Mouse (Mus musculus): ENCODE data around the gene Ikbkg. TPM values are rescaled to one million over a fixed set of nuclear protein-coding genes. Genes with fewer than 3 reads are reported as not detected.
"Not testable (repeated sequence)": the region's sequence is repeated elsewhere in the genome, so short reads cannot be mapped to it uniquely, and the experiment has no call there.

Ikbkg gene
- total RNA-seq, 2 experiments from 2014 or later: 45.8 to 46.1 TPM

DNA sequence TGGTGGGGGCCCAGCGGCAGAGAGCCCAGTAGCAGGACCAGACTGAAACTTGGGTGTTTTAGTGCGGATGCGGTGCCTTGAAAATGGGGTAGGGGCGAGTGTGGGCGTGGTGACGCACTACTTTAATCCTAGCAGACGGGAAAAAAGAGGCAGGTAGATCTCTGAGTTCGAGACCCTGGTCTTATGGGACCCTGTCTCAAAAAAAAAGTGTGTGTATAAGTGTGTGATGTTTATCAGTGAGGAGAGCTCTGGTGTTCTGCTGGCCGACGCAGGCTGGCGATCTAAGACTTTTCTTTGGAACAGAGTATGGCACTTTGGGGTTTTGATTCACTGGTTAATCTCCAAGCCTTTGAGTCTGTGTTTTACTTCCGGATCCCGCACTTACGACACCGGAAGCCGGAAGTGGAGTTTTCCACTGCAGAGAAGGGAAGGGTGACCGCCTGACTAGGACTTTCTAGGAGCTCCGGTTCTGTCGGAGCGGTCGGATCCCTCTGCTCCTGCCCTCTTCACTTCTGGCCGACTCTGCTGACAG is 36.3 kb downstream of the Ikbkg start:
- intact Hi-C loops (cut with DNase I): no loop called here
- DNase-seq: peak; percentile 74 to 76

DNA sequence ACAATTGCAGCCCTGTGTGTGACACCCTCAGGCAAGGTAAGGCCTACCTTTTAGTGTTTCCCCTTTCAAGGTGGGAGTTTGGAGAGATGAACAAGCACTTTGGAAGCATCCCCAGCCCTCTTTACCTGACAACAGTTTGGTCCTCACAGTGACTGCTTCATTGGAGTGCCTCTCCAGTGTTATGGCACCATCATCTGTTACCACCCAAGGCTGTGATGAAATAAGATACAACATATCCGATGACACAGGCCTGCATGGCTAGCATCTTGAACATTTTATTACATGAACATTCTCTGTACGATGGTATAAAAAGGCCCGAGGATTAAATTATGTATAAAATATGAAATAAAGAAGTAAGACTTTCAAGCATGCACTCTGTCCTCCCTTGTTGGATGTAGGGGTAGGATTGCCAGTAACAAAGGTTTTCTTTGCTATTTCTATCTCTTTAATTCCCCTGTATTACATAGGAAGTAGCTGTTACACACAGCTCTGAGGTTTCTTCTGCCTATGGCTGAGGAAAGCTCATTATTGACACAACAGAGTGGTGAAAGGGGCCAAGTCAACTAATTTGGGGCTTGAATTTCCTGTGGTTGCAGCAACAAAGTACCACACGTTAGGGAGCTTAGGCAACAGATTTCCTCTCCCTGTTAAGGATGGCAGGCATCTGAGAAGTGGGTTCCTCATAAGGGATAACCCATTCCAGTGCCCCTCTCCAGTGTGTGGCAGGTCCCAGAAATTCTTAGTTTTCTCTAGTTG is 58.2 kb downstream of the Ikbkg start:
- intact Hi-C loops (cut with DNase I): no loop called here
- DNase-seq: no peak

DNA sequence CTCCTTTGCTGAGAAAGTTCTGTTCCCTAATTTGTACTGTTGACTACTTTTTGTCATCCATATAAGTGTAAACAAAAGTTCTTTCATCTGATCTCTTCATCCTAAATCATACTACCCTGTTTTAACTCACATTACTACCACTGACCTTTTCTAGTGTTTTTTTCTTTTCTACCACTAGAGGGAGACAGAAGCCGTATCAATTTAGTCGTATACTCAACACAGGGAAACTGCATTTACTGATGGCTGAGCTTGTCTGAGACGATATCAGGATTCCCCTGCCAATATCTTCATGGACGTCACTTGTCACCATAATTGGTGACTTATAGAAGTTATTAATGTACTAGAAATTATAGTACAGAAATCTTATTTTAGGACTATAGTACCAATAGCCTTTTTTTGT is 59.7 kb downstream of the Ikbkg start:
- intact Hi-C loops (cut with DNase I): no loop called here

DNA sequence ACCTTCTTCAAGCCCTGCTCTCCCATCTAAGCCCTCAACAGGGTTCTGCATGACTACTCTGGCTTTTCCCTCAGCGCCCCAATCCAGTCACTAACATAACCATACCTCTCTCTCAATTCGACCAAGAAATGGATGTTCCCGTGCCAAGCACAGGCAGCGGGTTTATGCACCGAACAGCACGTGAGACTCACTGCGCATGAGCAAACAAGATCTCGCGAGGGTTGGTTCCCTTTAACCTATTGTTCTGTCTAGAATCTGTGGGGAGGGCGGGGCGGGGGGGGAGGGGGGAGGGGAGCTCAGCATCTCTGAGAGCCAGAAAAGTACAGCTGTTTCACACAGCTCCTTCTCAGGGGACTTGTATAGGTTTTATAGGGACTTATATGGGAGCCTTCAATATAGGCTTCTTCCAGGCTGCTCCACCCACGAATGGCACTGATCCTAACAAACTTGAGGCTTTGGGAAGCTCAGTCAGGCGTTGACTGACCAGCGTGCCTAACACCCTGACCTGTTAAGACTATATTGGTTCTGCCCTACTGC is 88.3 kb downstream of the Ikbkg start, which contains the start of gene Gm6880:
TSS of gene Gm6880 (minus strand) at position 51 of the 537 bp plus-strand sequence.
- DNase-seq; intact Hi-C loops (cut with DNase I): not testable (repeated sequence)

More for the DNA sequence above, 59.7 kb downstream of the Ikbkg start:
- DNase-seq: no peak

DNA sequence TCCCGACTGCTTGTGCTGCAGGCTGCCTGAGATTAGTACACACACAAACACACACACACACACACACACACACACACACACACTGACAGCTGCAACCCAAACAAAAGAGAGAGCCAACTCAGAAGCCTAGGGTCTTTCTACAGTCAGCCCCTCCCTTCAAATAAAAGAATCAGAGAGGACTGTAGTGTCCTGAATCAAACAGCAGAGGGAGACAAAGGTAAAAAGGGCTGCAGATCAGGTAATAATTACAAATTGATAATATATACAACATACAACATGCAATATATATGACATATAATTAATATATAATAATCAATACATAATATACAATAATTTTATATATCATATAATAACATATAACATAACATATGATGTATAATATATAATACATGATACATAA is 104.0 kb downstream of the Ikbkg start:
- no peak for DNase-seq
- intact Hi-C loops (cut with DNase I): no loop called here

Other genes starting within 250 kb of the Ikbkg start
- not detected for gene Tex28, start 225.5 kb upstream of the Ikbkg start, total RNA-seq (2021)
- not detected for gene Tktl1, start 216.0 kb upstream of the Ikbkg start, total RNA-seq (2021)
- 10 to 100 TPM; 88.3 to 97.0 TPM for gene Flna, start 143.5 kb upstream of the Ikbkg start, total RNA-seq (2021)
- 10 to 100 TPM; 28.2 to 34.0 TPM for gene Emd, start 138.6 kb upstream of the Ikbkg start, total RNA-seq (2021)
- gene Rpl10, start 122.5 kb upstream of the Ikbkg start, total RNA-seq (2021): 100 to 1,000 TPM; 178 to 213 TPM
- gene Taz, start 111.4 kb upstream of the Ikbkg start, total RNA-seq (2021): 10 to 100 TPM; 48.4 to 51.9 TPM
- 10 to 100 TPM; 16.1 to 20.6 TPM for gene Dnase1l1, start 111.0 kb upstream of the Ikbkg start, total RNA-seq (2021)
- 100 to 1,000 TPM; 130 to 135 TPM for gene Atp6ap1, start 96.2 kb upstream of the Ikbkg start, total RNA-seq (2021)
- 10 to 100 TPM; 76.7 to 82.5 TPM for gene Gdi1, start 88.3 kb upstream of the Ikbkg start, total RNA-seq (2021)
- 10 to 100 TPM; 24.5 to 29.5 TPM for gene Fam50a, start 80.3 kb upstream of the Ikbkg start, total RNA-seq (2021)
- 1 to 10 TPM in 1 of 2 experiments, under 1 TPM in 1; 0.87 to 1.6 TPM for gene Plxna3, start 64.2 kb upstream of the Ikbkg start, total RNA-seq (2021)
- 10 to 100 TPM; 28.3 to 28.8 TPM for gene Lage3, start 39.7 kb upstream of the Ikbkg start, total RNA-seq (2021)
- gene Ubl4a, start 20.1 kb upstream of the Ikbkg start, total RNA-seq (2021): 10 to 100 TPM; 67.7 to 70.3 TPM
- 1 to 10 TPM; 4.9 to 5.7 TPM for gene Slc10a3, start 19.9 kb upstream of the Ikbkg start, total RNA-seq (2021)
- gene Fam3a, start within 50 bp of the Ikbkg start, total RNA-seq (2021): 10 to 100 TPM; 18.6 to 18.8 TPM
- 1 to 10 TPM; 6.8 to 7.1 TPM for gene G6pdx, start 35.9 kb downstream of the Ikbkg start, total RNA-seq (2021)
- not detected for gene Gm6880, start 88.1 kb downstream of the Ikbkg start, total RNA-seq (2021)
- not detected for gene Olfr1326-ps1, start 181.6 kb downstream of the Ikbkg start, total RNA-seq (2021)
- not detected for gene Olfr1325, start 199.4 kb downstream of the Ikbkg start, total RNA-seq (2021)